Mouse (Mus musculus) mouse embryonic stem cell (cell line): ENCODE measurements at regions not wholly inside any gene's neighbourhood (a gene's known extent, or its start where the extent isn't known, plus 50 kb on each side); places are given as distances from the start of the nearest gene placed in this dataset.
"Not testable (repeated sequence)": the region's sequence is repeated elsewhere in the genome, so short reads cannot be mapped to it uniquely, and the experiment has no call there.

Source experiments
- in situ Hi-C, 2 experiments: fragments of 300-500 bp; cut with MboI; formaldehyde crosslinking; loops; 1 replicate in 1 of 2; 3 replicates in 1 of 2; pipeline ENCODE4 v1.14.3; 2019 to 2020; ENCODE audit warnings: low sequenced_read_pairs in 2 of 2, low pct_unique_long_range_greater_than_20kb in 1 of 2, mixed read lengths in 1 of 2; ENCODE audit not compliant: unreplicated experiment in 1 of 2

GRCm38 (mm10) chr14:33691690-33692089 is 102.7 kb downstream of the Ptpn20 start:
- in situ Hi-C loops, result loop anchor here in 1 of 2 experiments (5.0 kb wide), 1 partner anchor 236 kb away; no protein-coding TSS in a partner anchor

- in situ Hi-C loops, result loop anchor here in 1 of 2 experiments (5.0 kb wide), 1 partner anchor 233 kb away; no protein-coding TSS in a partner anchor
Measured at GRCm38 (mm10) chr14:33694224-33694623, 105.2 kb downstream of the Ptpn20 start.

- in situ Hi-C loops, result no loop called here
Measured at GRCm38 (mm10) chr14:33695362-33695982, 106.5 kb downstream of the Ptpn20 start.

GRCm38 (mm10) chr14:33696817-33697216 is 107.8 kb downstream of the Ptpn20 start:
- in situ Hi-C loops, result no loop called here

- in situ Hi-C loops, result no loop called here
Measured at GRCm38 (mm10) chr14:33699777-33700438, 110.9 kb downstream of the Ptpn20 start.

- in situ Hi-C loops, result no loop called here
Measured at GRCm38 (mm10) chr14:33707661-33708297, 118.8 kb downstream of the Ptpn20 start.

GRCm38 (mm10) chr14:33708298-33708665 is 119.3 kb downstream of the Ptpn20 start:
- in situ Hi-C loops, result no loop called here

- in situ Hi-C loops, result no loop called here
Measured at GRCm38 (mm10) chr14:33712458-33712857, 123.5 kb downstream of the Ptpn20 start.

GRCm38 (mm10) chr14:33719651-33720050 is 130.6 kb downstream of the Ptpn20 start:
- in situ Hi-C loops, result no loop called here

- in situ Hi-C loops, result not testable (repeated sequence)
Measured at GRCm38 (mm10) chr14:33722379-33723145, 133.6 kb downstream of the Ptpn20 start.

GRCm38 (mm10) chr14:33726500-33726899 is 137.5 kb downstream of the Ptpn20 start:
- in situ Hi-C loops, result no loop called here

GRCm38 (mm10) chr14:33729115-33729884 is 140.3 kb downstream of the Ptpn20 start:
- in situ Hi-C loops, result no loop called here

- in situ Hi-C loops, result no loop called here
Measured at GRCm38 (mm10) chr14:33732698-33733097, 143.7 kb downstream of the Ptpn20 start.

GRCm38 (mm10) chr14:33734446-33735043 is 145.5 kb downstream of the Ptpn20 start:
- in situ Hi-C loops, result no loop called here

GRCm38 (mm10) chr14:33735653-33736052 is 146.6 kb downstream of the Ptpn20 start:
- in situ Hi-C loops, result no loop called here

GRCm38 (mm10) chr14:33746181-33746580 is 157.2 kb downstream of the Ptpn20 start:
- in situ Hi-C loops, result no loop called here

GRCm38 (mm10) chr14:33759656-33760055 is 163.7 kb upstream of the Gdf10 start:
- in situ Hi-C loops, result no loop called here

GRCm38 (mm10) chr14:33763641-33764046 is 159.7 kb upstream of the Gdf10 start:
- in situ Hi-C loops, result no loop called here
